Mouse (Mus musculus) 3134 (cell line): ENCODE results near the gene Bag2.
"Not testable (repeated sequence)": the region's sequence is repeated elsewhere in the genome, so short reads cannot be mapped to it uniquely, and the experiment has no call there.

Experiments used
- DNase-seq: peaks from one replicate; pipeline ENCODE4 v3.0.0-alpha.2; 2011; ENCODE audit warnings: low spot score; ENCODE audit not compliant: insufficient read length; ENCODE audit errors: extremely low read depth

Bag2 gene

DNA sequence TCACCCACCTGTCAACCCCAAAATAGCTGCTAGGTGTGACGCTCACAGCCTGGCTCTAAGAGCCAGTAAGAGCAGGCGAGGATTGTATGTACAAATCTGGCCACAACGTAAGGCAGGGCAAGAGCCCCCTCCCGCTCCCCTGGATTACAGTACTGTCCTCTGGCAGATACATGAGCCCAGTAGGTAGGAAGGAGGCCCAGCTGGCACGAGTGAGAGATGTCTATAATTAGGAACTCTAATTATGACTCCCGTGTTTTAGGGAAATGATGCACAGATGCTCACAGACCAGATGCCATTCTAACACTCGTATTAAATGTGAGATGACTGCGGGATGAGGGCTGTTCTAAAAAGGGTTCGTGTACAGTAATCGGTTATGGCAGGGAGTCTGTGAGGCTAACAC is 6.3 kb downstream of the Bag2 start:
- no peak for DNase-seq

DNA sequence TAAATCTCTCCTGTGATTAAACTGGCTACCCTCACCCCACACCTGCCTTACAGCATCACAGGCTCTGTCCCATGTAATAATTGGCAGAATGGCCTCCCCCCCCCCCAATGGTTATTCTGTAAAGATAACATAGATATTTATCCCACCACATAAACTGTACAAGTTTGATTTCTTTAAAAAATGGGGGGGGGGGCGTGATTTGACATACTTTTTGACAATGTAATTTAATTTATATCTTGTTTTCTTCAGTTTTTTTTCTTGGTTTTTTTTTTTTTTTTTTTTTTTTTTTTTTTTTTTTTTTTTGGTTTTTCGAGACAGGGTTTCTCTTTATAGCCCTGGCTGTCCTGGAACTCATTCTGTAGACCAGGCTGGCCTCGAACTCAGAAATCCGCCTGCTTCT is 7.9 kb downstream of the Bag2 start:
- DNase-seq: not testable (repeated sequence)

DNA sequence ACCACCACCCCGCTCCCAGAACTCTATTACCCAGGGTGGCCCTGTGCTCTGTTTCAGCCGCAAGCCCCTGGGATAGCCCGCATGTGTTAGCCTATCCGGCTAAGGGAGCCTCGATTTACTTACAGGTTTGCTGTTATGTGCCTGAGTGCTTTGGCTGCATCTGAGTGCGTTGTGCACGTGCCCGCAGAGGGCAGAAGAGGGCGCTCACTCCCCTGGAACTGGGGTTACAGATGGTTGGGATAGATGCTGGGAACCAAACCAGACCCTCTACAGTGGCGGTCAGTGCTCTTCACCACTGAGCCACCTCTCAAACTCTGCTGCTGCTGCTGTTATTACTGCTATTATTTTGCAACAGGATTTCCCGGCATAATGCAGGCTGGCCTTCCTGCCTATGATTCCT is 8.5 kb downstream of the Bag2 start:
- no peak for DNase-seq

DNA sequence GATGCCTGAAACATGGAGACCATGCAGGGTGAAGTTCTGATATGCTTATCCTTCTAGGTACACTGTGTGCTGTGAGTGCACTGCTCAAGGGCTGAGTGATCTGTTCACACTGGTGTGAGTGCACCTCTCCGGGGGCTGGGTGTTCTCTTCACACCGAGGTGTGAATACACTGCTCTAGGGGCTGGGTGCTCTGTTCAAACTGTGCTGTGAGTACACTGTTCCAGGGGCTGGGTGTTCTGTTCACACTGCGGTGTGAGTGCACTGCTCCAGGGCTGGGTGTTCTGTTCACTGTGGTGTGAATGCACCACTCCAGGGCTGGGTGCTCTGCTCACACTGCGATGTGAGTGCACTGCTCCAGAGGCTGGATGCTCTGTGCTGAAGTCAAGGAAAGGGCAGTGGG is 11.7 kb downstream of the Bag2 start:
- DNase-seq: no peak

DNA sequence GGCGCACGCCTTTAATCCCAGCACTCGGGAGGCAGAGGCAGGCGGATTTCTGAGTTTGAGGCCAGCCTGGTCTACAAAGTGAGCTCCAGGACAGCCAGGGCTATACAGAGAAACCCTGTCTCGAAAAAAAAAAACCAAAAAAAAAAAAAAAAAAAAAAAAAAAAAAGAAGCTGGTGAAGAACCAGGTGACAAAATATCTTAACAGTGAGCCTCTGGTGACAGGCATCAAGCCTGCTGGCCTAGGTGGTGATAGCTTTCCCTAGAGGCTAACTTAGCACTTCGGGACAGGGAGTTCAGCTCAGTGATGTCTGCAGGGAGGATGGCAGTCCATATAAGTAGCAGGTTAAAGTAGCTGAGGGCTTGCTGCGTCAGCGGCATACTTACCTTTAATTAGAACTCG is 12.8 kb downstream of the Bag2 start:
- not testable (repeated sequence) for DNase-seq

DNA sequence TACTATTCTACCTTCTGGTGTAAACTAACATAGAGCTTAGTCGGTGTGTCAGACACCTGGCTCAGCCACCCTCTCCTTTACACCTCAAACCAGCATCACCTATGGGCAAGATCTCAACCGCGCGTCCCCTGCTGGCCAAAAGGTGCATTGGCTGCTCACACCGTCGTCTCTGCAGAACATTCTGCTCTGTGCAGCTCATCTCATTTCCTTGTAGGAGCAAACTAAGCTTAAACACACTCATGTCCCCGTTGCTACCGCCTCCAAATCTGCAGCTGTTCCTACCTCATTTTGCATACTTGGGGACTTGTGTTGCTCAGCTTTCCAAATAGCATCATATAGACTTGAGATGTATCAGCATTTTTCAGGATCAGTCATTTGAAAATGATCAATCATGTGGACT is 14.7 kb downstream of the Bag2 start:
- DNase-seq: no peak

DNA sequence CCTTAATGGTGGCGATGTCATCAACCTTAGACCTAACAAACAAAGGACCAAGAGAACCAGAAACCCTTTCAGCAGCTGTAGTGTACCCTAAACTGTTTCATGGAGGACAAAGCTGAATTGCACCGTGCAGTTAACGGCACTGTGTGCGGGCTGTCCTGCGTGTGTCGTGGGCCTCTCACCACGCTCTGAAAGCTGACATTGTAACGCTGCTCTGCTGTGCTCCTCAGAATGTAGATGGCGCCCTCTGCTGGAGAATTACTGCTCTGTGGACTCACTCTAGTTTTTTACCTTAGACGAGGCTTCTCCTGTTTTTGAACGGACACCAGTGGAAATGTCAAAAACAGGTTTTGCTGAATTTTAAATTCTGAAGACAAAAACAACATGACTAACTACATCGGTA is 18.3 kb downstream of the Bag2 start:
- peak; percentile 45 for DNase-seq

DNA sequence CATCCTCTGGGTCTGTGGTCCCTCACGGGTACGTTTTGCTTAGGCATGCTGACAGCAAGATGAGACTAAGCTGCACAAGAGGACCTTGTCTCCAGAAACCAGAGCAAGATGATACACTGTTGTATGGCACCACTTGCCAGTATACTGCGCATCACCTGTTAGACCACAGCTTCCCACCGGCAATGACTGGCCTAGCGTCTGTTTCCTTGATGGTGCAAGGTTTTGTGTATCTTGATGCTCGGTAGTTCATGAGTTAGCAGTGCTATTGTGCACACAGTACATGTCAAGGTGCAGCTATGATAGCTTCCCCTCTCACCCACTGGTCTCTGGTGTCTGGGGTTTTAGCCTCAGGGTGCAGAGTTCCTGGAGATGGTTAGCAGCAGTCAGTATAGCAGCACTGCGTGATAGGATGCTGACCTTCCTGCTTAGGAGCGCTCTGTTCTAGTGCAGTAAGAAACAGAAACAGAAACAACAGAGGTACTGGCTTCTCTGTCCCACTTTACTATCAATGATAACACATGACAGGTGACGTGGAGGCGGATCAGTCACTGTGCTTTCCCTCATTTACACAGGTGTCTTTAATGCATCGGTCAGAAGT is 18.8 kb downstream of the Bag2 start:
- no peak for DNase-seq

DNA sequence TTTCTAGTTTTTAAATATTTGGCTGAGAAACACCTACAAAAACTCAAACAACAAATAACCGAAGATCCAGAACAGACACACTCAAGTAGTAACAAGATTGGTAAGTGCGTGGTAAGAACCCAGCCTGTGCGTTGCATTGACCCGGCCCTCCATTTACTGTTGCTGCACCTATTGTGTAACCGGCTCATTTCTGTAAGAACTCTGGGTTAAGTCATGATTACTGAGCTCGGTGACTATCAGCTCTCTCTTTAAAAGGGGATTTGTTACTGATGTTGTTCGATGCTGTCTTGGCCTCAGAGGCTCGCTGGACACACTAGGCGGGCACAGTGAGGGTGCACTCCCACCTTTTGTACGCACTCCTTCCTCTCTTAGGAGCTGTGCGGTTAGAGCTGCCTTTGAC is 19.3 kb downstream of the Bag2 start:
- no peak for DNase-seq

DNA sequence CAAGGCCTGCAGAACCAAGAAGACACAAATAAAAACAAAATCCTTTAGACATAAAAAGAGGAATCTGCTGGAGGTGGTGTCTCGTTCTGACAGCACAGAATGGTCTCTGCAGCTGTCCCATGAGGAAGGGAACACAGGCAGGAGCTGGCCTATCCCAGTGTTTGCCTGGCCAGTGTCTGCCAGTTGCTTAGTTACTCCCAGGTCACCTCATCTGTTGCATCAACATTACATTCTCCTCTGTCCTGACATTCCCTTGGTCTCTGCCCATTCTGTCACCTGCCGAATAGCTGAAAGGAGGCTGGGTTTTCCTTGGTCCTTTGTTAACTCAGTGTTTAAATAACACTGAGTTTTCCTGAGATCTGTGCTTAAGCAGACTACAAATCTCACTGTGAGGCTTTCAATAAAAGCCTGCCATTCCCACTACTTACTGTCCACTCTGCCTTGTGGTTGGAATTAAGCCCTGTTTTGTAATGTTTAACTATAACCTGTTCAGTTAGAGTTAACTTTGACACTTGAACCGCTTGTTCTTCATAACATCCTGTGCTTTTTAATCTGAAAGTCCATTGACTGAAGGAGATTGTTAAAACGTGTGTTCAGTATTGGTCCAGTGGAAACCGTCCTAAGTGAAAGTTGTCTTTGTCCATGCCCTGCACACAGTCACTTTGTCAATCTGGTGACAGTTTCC is 23.5 kb downstream of the Bag2 start:
- DNase-seq: no peak

DNA sequence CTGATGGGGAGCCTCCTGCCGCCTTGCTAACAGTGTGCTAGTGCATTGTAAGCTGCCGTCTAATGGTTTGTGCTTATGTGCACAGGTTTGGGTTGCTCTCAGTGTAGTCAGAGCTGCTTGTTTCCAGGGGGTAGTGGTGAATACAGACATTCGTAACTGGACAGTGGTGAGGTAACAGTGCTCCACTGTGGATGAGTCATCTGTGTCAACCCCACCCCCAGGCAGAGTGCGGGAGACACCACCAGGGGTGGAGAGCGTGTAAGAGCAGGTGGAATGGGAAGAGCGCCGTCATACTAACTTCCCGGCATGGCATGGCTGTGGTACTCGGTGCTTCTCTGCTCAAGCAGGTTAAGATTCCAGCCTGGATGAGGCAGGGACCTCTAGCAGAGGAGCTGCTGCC is 24.6 kb downstream of the Bag2 start:
- DNase-seq: no peak

DNA sequence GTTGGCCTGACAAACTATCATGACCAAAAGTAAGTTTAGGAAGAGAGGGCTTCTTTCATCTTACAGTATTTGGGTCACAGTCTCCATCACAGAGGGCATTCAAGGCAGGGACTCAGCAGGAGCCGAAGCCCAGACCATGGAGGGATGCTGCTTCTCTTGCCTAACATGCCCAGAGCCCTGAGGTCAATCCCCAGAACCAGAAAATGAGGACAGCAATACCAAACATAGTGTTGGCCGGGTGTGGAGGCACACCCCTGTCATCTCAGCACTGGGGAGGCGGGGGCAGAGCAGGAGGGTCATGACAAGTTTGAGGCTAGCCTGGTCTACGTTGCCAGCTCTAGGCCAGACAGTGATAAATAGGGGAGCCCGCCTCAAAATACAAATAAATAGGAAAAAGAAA is 32.5 kb downstream of the Bag2 start:
- no peak for DNase-seq

DNA sequence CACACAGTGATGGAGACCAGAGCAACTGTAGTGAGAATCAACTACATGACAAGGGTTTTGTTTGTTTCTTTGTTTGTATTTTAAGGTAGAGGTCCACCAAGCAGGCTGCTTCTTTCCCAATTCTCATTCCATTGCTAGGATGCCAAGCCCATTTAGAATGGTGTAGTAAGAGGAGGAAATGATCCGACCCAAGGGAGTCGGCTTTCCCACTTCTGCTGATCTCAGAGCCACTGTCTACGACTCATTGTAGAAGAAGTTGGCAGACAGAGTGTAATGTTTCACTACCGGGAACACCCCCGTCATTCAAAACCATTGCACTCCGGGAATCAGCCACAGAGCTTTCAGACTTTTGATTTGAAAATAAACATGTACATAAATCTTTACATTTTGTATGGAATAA is 33.1 kb downstream of the Bag2 start:
- no peak for DNase-seq

DNA sequence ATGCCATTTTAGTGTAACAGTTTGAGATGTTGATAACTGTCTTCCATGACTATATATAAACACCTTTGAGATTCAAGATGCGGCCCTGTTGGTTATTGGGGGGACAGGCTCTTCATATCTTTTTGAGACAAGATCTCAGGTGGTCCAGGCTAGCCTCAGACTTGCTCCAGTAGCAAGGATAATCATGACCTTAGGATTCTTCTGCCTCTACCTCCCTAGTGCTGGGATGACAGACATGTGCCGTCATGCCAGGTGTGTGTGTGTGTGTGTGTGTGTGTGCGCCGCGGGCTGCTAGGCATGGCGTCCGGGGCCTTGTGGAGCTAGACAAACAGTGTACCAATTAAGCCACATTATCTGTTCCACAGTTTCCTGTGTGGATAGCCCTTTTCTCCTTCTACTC is 36.6 kb downstream of the Bag2 start:
- no peak for DNase-seq

DNA sequence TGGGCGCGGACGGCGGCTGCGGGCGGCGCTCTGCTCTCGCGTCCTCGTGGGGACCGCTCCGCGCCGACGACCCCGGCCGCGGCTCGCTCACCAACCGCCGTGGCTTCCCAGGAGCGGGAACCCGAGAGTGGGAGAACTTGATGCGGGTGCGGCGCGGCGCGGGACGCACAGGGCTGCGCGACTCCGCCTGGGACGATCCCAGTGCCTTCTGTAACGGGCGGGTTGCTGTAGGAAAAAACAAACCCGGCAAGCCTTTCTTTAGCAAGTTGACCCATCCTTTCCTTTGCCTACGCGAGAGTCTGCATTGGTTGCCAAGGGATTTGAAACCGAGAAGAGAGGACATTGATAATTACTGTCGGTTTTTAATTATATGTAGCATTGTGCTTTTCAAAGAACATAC is 37.4 kb downstream of the Bag2 start:
- DNase-seq: no peak

DNA sequence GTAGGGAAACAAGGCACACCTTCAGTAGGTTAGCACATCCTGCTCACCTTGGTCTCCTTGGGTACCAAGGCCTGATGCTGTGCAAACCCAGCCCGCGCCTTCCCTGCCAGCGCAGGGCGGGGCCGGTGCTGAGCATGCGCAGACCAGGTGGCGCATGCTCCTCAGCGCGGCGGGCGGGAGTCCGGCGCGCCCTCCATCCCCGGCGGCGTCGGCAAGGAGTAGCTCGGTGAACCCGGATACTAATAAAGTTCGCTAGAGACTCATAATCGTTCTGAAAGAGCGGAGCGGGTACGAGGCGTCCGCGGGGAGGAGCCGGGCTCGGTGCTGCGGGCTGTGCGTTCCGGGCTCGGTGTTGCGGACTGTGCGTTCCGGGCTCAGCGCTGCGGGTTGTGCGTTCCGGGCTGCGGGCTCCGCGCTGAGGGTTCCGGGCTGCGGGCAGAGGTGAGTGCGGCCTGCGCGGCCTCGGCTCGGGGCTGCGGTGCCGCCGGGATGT is 37.8 kb downstream of the Bag2 start, which contains the start of gene Rab23:
TSS of gene Rab23 (plus strand) at position 155 of the 493 bp plus-strand sequence.
- DNase-seq: peak; percentile 90

DNA sequence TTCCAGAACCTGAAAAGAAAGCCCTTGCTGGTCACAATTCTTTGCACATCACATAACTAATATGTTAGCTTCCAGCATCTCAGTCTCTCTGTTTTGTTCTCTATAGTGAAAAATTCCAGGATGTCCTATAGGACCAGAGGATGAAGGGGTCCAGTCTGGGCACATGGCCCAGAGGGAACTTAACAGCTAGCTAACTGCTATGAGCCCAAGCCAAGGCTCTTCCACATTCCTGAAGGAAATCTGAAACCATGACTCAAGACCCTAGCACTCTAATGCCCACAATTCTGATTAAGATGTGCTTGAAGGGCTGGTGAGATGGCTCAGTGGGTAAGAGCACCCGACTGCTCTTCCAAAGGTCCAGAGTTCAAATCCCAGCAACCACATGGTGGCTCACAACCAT is 40.0 kb downstream of the Bag2 start:
- DNase-seq: peak; percentile 50

DNA sequence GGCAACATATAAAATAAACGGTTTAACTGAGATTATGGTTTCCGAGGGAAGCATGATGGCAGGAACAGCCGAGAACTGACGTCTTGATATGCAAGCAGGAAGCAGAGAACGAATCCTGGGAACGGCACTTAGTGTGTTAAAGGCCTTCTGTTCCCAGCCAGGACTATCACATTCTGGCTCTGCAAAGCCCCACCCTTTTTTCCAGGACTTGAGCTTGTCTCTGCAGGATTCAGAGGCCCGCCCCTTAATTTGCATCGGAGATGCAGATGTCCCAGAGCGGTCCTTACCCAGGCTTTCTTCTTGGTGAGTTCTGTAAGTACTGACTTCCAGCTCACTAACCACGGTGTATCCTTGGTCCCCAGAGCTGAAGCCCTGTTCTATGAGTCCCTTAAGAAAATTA is 42.8 kb downstream of the Bag2 start:
- no peak for DNase-seq

DNA sequence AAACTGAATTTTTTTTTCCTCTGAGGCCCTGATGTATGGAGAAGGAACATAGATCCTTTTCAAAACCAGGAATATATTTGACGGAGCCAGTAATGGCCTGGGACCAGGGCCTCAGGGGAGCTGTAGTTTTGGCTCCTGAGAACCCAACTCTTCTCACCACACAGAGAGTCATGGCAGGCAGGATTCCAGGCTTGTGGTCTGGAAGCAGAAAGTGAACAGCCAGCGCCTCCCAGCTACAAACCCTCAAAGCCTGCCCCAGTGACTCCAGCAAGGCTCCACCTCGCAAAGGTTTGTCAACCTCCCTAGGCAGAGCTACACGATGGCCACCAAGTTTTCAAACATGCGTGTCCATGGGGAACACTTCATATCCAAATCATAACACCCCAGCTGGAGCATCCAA is 45.6 kb downstream of the Bag2 start:
- DNase-seq: peak; percentile 54

DNA sequence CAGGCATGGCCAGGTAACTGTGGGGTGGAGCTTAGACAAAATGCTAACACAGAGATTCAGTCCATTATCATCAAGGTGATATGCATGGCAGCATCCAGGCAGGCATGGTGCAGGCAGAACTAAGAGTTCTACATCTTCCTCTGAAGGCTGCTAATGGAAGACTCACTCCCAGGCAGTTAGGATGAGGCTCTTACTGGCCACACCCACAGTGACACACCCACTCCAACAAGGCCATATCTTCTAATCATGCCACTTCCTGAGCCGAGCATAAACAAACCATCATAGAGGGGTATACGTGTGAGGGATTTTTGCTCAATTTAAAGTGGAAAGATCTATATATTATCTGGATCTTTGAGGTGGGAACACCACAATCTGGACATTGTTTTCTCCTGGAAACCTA is 48.0 kb downstream of the Bag2 start:
- DNase-seq: no peak

DNA sequence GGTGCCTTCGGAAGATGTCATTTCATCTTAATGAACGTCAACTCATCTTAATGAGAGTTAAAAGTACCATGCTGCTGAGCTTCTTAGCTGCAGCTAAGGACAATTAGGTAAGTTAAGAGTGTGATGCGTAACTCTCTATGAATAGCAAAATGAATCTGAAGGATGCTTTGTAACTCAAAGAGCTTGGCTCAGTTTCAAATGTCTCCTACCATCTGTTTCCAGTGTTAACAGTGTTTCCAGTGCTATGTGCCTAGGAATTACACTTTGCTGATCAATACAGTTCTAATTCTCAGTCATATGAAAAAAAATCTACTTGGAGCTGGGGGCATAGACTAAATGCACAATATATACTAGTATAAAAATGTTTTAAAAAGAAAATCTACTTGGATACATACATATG is 56.4 kb downstream of the Bag2 start:
- no peak for DNase-seq

DNA sequence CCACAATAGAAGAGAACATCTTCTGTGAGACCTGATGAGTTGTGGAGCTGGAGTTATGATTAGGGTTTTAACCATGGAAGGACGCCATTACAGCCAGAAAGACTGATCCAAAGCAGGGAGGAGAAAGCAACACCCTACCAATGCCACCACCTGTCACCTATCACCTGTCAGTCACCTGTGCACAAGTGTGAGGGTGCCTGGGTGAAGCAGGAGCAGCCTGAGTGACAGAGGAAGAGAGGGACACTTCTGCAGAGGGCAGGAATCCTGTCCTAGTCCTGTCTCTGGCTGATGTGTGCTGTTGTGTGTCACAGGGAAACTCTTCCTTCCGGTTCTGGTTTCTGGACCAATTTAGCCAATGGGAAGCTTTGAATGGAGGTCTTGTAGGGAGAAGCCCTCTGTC is 61.6 kb downstream of the Bag2 start:
- no peak for DNase-seq
